Mouse (Mus musculus) E14TG2a.4 (cell line): Measurements from ENCODE around the gene Avpr1a.

Source experiments
- CTCF ChIP-seq: conservative IDR thresholded peaks from 2 replicates; pipeline ENCODE4 v1.5.1; 2014; ENCODE audit warnings: low read length
- POU5F1 ChIP-seq: IDR thresholded peaks from 2 replicates; pipeline ENCODE4 v1.6.1; 2014; ENCODE audit warnings: low read length, borderline replicate concordance

GRCm38 (mm10) chr10:122476846-122477245 is 28.5 kb downstream of the Avpr1a start:
- TF ChIP-seq CTCF (no peak), POU5F1 (no peak)
